Mouse (Mus musculus): ENCODE measurements around the gene Cox6a1. TPM values are rescaled to one million over a fixed set of nuclear protein-coding genes. Genes with fewer than 3 reads are reported as not detected.
A peak's percentile ranks its signal among the peaks of the same experiment; 100 is the strongest.

Cox6a1 gene
- polyA plus RNA-seq, 1 experiment from 2014 or later, result 1,008 TPM

- ATAC-seq, result no peak
- no peaks in the 10 kb centered on the region for H3K36me3 ChIP-seq (ENCODE audit: control insufficient read depth, insufficient read depth, low read length)
- no peaks in the 10 kb centered on the region for H3K9me3 ChIP-seq (replicated peaks; ENCODE audit: control insufficient read depth, low read length, poor library complexity, severe bottlenecking)
- peak overlapping the region; percentile 34 for H3K4me3 ChIP-seq (ENCODE audit: low read depth, low read length)
- 6% methylated on average over 11 of the region's 11 CpGs for WGBS
- H3K4me1 ChIP-seq (ENCODE audit: control insufficient read depth, insufficient read depth, low read length), result 0 out of 2 replicates have a peak, but pooled peaks cover 2% of the 10 kb centered on the region
- no peaks in the 10 kb centered on the region for H3K27me3 ChIP-seq (ENCODE audit: control insufficient read depth, insufficient read depth, low read depth, low read length)
- peak overlapping the region; percentile 54; the same call in 1 of the 2 replicates for H3K27ac ChIP-seq (ENCODE audit: low read length)
- H3K4me2 ChIP-seq (ENCODE audit: low read length), result peak overlapping the region; percentile 63
- peak overlapping the region; percentile 57 for H3K9ac ChIP-seq (ENCODE audit: low read depth, low read length)
Observed at GRCm38 (mm10) chr5:115374204-115374820, 25.5 kb upstream of the Cox6a1 start.

- no peaks in the 10 kb centered on the region for H3K36me3 ChIP-seq (ENCODE audit: control insufficient read depth, insufficient read depth, low read length)
- H3K4me1 ChIP-seq (ENCODE audit: control insufficient read depth, insufficient read depth, low read length), result 0 out of 2 replicates have a peak, but pooled peaks cover 2% of the 10 kb centered on the region
- peak overlapping the region; percentile 54; the same call in 1 of the 2 replicates for H3K27ac ChIP-seq (ENCODE audit: low read length)
- no peaks in the 10 kb centered on the region for H3K9me3 ChIP-seq (replicated peaks; ENCODE audit: control insufficient read depth, low read length, poor library complexity, severe bottlenecking)
- peak overlapping the region; percentile 57 for H3K9ac ChIP-seq (ENCODE audit: low read depth, low read length)
- H3K27me3 ChIP-seq (ENCODE audit: control insufficient read depth, insufficient read depth, low read depth, low read length), result no peaks in the 10 kb centered on the region
- peak overlapping the region; percentile 63 for H3K4me2 ChIP-seq (ENCODE audit: low read length)
- H3K4me3 ChIP-seq (ENCODE audit: low read depth, low read length), result peak overlapping the region; percentile 34
- peak; percentile 66 for ATAC-seq
- WGBS, result 7% methylated on average over 26 of the region's 26 CpGs
Observed at GRCm38 (mm10) chr5:115373441-115374203, 24.8 kb upstream of the Cox6a1 start.

- Histone ChIP-seq H3K4me2 (ENCODE audit: low read length) (no peak overlapping the region), H3K27ac (ENCODE audit: low read length) (no peak overlapping the region), H3K27me3 (ENCODE audit: control insufficient read depth, insufficient read depth, low read depth, low read length) (no peaks in the 10 kb centered on the region), H3K9me3 (replicated peaks; ENCODE audit: control insufficient read depth, low read length, poor library complexity, severe bottlenecking) (no peaks in the 10 kb centered on the region), H3K4me1 (ENCODE audit: control insufficient read depth, insufficient read depth, low read length) (0 out of 2 replicates have a peak, but pooled peaks cover 2% of the 10 kb centered on the region), H3K4me3 (ENCODE audit: low read depth, low read length) (no peak overlapping the region), H3K9ac (ENCODE audit: low read depth, low read length) (no peak overlapping the region), H3K36me3 (ENCODE audit: control insufficient read depth, insufficient read depth, low read length) (no peaks in the 10 kb centered on the region)
- WGBS, result 45% methylated on average over 9 of the region's 9 CpGs
- no peak for ATAC-seq
Observed at GRCm38 (mm10) chr5:115371736-115372135, 23.0 kb upstream of the Cox6a1 start.

GRCm38 (mm10) chr5:115364782-115365181 lies 16.0 kb upstream of the Cox6a1 start:
- WGBS, result 91% methylated on average over 4 of the region's 4 CpGs
- no peaks in the 10 kb centered on the region for H3K27me3 ChIP-seq (ENCODE audit: control insufficient read depth, insufficient read depth, low read depth, low read length)
- H3K9me3 ChIP-seq (replicated peaks; ENCODE audit: control insufficient read depth, low read length, poor library complexity, severe bottlenecking), result no peaks in the 10 kb centered on the region

GRCm38 (mm10) chr5:115362819-115363714 lies 14.3 kb upstream of the Cox6a1 start:
- WGBS, result 21% methylated on average over 18 of the region's 19 CpGs
- no peaks in the 10 kb centered on the region for H3K4me1 ChIP-seq (ENCODE audit: control insufficient read depth, insufficient read depth, low read length)
- H3K27ac ChIP-seq (ENCODE audit: low read length), result no peak overlapping the region; the same call in 1 of the 2 replicates
- H3K9ac ChIP-seq (ENCODE audit: low read depth, low read length), result no peak overlapping the region; the same call in 1 of the 2 replicates
- no peak overlapping the region for H3K4me3 ChIP-seq (ENCODE audit: low read depth, low read length)
- H3K27me3 ChIP-seq (ENCODE audit: control insufficient read depth, insufficient read depth, low read depth, low read length), result no peaks in the 10 kb centered on the region
- H3K9me3 ChIP-seq (replicated peaks; ENCODE audit: control insufficient read depth, low read length, poor library complexity, severe bottlenecking), result no peaks in the 10 kb centered on the region
- no peak for ATAC-seq
- H3K36me3 ChIP-seq (ENCODE audit: control insufficient read depth, insufficient read depth, low read length), result no peaks in the 10 kb centered on the region
- no peak overlapping the region for H3K4me2 ChIP-seq (ENCODE audit: low read length)

More at GRCm38 (mm10) chr5:115364782-115365181, 16.0 kb upstream of the Cox6a1 start:
- Histone ChIP-seq H3K36me3 (ENCODE audit: control insufficient read depth, insufficient read depth, low read length) (no peaks in the 10 kb centered on the region), H3K27ac (ENCODE audit: low read length) (no peak overlapping the region), H3K4me2 (ENCODE audit: low read length) (no peak overlapping the region), H3K4me3 (ENCODE audit: low read depth, low read length) (no peak overlapping the region), H3K4me1 (ENCODE audit: control insufficient read depth, insufficient read depth, low read length) (no peaks in the 10 kb centered on the region), H3K9ac (ENCODE audit: low read depth, low read length) (no peak overlapping the region)
- ATAC-seq, result no peak

GRCm38 (mm10) chr5:115362216-115362615 lies 13.4 kb upstream of the Cox6a1 start:
- H3K9me3 ChIP-seq (replicated peaks; ENCODE audit: control insufficient read depth, low read length, poor library complexity, severe bottlenecking), result no peaks in the 10 kb centered on the region
- no peak overlapping the region for H3K9ac ChIP-seq (ENCODE audit: low read depth, low read length)
- 34% methylated on average over 6 of the region's 7 CpGs for WGBS
- no peak for ATAC-seq
- no peaks in the 10 kb centered on the region for H3K27me3 ChIP-seq (ENCODE audit: control insufficient read depth, insufficient read depth, low read depth, low read length)
- H3K4me2 ChIP-seq (ENCODE audit: low read length), result no peak overlapping the region
- H3K4me1 ChIP-seq (ENCODE audit: control insufficient read depth, insufficient read depth, low read length), result no peaks in the 10 kb centered on the region
- no peaks in the 10 kb centered on the region for H3K36me3 ChIP-seq (ENCODE audit: control insufficient read depth, insufficient read depth, low read length)
- no peak overlapping the region for H3K27ac ChIP-seq (ENCODE audit: low read length)
- H3K4me3 ChIP-seq (ENCODE audit: low read depth, low read length), result no peak overlapping the region

GRCm38 (mm10) chr5:115359851-115360372 lies 11.1 kb upstream of the Cox6a1 start:
- 71% methylated on average over 5 of the region's 5 CpGs for WGBS
- H3K27me3 ChIP-seq (ENCODE audit: control insufficient read depth, insufficient read depth, low read depth, low read length), result no peaks in the 10 kb centered on the region
- H3K9me3 ChIP-seq (replicated peaks; ENCODE audit: control insufficient read depth, low read length, poor library complexity, severe bottlenecking), result no peaks in the 10 kb centered on the region
- H3K27ac ChIP-seq (ENCODE audit: low read length), result no peak overlapping the region
- no peak for ATAC-seq
- no peaks in the 10 kb centered on the region for H3K36me3 ChIP-seq (ENCODE audit: control insufficient read depth, insufficient read depth, low read length)
- no peak overlapping the region for H3K4me2 ChIP-seq (ENCODE audit: low read length)
- no peak overlapping the region for H3K4me3 ChIP-seq (ENCODE audit: low read depth, low read length)
- H3K9ac ChIP-seq (ENCODE audit: low read depth, low read length), result no peak overlapping the region
- H3K4me1 ChIP-seq (ENCODE audit: control insufficient read depth, insufficient read depth, low read length), result no peaks in the 10 kb centered on the region

GRCm38 (mm10) chr5:115359438-115359837 lies 10.7 kb upstream of the Cox6a1 start:
- Histone ChIP-seq H3K4me2 (ENCODE audit: low read length) (no peak overlapping the region), H3K36me3 (ENCODE audit: control insufficient read depth, insufficient read depth, low read length) (no peaks in the 10 kb centered on the region), H3K4me1 (ENCODE audit: control insufficient read depth, insufficient read depth, low read length) (no peaks in the 10 kb centered on the region), H3K27ac (ENCODE audit: low read length) (no peak overlapping the region), H3K9ac (ENCODE audit: low read depth, low read length) (no peak overlapping the region), H3K4me3 (ENCODE audit: low read depth, low read length) (no peak overlapping the region), H3K9me3 (replicated peaks; ENCODE audit: control insufficient read depth, low read length, poor library complexity, severe bottlenecking) (no peaks in the 10 kb centered on the region), H3K27me3 (ENCODE audit: control insufficient read depth, insufficient read depth, low read depth, low read length) (no peaks in the 10 kb centered on the region)
- 88% methylated on average over 8 of the region's 8 CpGs for WGBS
- ATAC-seq, result no peak
